Mouse (Mus musculus): ENCODE results near the gene Dazl.

DNA sequence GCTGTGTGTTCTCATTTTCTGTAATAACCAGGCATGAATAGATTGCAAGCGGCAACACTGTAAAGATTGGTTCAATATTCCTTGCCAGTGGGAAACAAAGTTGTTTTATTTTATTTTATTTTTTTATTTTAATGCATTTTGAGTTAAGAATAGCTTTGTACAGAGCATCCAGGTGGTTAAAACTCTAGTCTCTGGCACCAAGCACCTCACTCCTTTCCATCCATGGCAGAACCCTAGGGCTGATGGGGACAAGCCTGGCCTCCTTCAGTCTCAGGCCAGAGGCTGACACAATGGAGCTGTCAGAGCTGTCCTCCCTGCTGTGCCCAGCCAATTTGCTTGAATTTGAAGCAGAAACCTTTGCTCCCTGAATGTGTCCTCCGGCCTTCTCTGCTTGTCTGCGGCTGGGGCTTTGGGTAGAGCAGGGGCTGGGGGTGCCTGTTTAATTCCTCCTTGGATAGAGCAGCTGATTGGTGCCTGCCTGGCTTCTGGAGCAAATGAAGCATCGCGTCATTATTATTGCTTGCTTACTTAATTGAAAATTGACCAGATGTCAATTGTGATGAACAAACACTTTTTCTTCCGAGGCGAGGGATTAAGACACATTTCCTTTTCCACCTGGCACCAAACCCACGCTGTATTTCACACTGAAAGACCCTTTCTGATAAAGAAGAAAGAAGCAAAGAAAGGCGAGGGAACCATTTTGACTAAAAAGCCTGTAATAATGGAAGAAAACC lies 56.6 kb downstream of the Dazl start:
- TF ChIP-seq CTCF (IDR thresholded peaks at IDR 0.05; ENCODE audit: low read depth, low read length), result no peak
- TF ChIP-seq POLR2A (IDR thresholded peaks at IDR 0.05; ENCODE audit: borderline replicate concordance, low read depth, low read length), result no peak
